Mouse (Mus musculus): ENCODE measurements at regions not wholly inside any gene's neighbourhood (a gene's known extent, or its start where the extent isn't known, plus 50 kb on each side); places are given as distances from the start of the nearest gene placed in this dataset.

DNA sequence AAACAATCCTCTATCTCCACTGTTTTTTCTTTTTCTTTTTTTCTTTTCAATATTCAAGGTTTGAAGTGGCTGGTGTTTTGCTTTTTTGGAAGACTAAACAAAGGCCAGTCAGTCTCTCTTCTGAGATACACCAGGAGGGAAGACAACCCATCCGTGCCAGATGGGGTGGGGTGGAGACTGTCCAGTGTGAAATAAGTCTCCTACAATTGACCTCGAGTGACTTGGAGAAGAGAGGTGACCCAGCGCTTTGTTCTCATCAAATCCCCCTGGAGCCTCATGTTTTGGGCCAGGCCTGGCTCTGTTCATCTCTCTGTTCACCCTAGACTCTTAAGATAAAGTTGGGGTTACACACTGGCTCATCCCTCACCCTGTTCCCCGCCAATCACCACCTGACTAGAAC, 169.2 kb upstream of the Tbca start:
- TF ChIP-seq GATA1 (IDR thresholded peaks at IDR 0.05; ENCODE audit: borderline replicate concordance, low read length), result no peak
- no peak for TF ChIP-seq FLI1 (IDR thresholded peaks at IDR 0.05; ENCODE audit: low read length)
